Mouse (Mus musculus) bone marrow, adult 2 months (tissue): ENCODE data around the gene Gm10961.

Experiments
- CTCF ChIP-seq: fragments of 200-500 bp; IDR thresholded peaks from 2 replicates; pipeline ENCODE4 v1.5.1; 2011; ENCODE audit warnings: low read length, control low read depth; ENCODE audit not compliant: control insufficient read depth, insufficient read depth
- POLR2A ChIP-seq: fragments of 200-500 bp; IDR thresholded peaks from 2 replicates; pipeline ENCODE4 v1.6.1; 2011; ENCODE audit warnings: low read depth, mild to moderate bottlenecking, control low read depth, low read length, borderline replicate concordance; ENCODE audit not compliant: control insufficient read depth

GRCm38 (mm10) chr3:107652968-107653367, 21.8 kb downstream of the Gm10961 start:
- TF ChIP-seq POLR2A (no peak), CTCF (no peak)
